Mouse (Mus musculus) small intestine, adult 2 months (tissue): ENCODE results near the gene Cyb5d2.

Source experiments
- CTCF ChIP-seq: fragments of 200-500 bp; IDR thresholded peaks from 2 replicates; pipeline ENCODE4 v1.5.1; 2012; ENCODE audit warnings: low read depth, mild to moderate bottlenecking, control low read depth, inconsistent platforms, low read length, moderate library complexity, mixed read lengths; ENCODE audit not compliant: insufficient replicate concordance, insufficient read length; ENCODE audit errors: extremely low read depth
- POLR2A ChIP-seq: fragments of 200-500 bp; IDR thresholded peaks from 2 replicates; pipeline ENCODE4 v1.6.1; 2012; ENCODE audit warnings: low read depth, mild to moderate bottlenecking, control low read depth, inconsistent platforms, low read length, moderate library complexity

DNA sequence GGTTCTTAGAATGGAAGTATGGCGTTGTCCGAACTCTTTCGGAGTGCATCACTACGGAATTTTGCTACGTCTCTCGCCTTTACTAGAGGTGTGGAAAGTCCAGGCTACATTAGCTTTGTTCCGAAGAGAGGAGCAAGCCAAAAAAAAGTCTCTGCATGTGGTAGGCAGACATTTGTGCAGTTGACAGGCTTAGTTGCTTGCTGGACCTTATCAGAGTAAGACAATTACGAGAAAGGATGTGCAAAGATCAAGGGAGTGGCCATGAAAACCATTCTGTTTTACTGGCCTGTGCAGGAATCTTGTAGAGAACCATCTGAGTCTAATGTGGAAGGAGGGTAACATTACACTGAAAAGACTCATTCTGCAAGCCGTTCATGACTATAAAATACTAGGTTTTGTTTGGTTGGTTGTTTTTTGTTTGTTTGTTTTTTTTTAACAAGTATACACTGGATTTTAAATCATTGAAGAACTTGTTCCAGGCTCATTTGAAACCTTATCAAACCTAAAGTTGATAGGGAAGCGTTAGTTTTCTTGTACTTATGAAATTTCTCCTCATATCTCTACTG, 914 bp upstream of the Cyb5d2 start:
- TF ChIP-seq CTCF (no peak), POLR2A (no peak)
